Mouse (Mus musculus): ENCODE results near the gene Esr1.

DNA sequence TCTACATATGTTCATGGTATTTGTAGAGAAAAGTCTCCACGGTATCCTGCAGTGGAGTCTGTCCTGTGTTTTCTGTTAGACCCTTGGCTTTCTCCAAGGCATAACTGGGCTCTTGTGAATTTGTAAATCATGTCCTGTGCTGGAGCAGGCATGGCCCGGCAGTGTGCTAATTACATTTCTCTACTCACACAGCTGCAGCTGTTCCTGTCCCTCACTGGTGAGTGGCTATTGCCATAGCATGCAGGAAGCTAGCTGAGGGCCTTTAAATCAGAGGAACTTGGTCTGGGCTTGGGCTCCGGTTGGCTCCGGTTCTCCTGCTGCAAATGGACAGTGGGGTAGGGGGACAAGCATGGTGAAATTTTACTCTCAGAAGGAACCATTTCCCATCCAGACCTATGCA, 226.7 kb downstream of the Esr1 start:
- no peak for TF ChIP-seq CTCF (IDR thresholded peaks at IDR 0.05)
- TF ChIP-seq EP300 (IDR thresholded peaks at IDR 0.05) = no peak

Measured in lung, postnatal 0 days (tissue).